Mouse (Mus musculus) lung, embryonic 15.5 days (tissue): ENCODE measurements around the gene Gas2l2. TPM values are rescaled to one million over a fixed set of nuclear protein-coding genes. Genes with fewer than 3 reads are reported as not detected.

ENCODE experiments used
- ATAC-seq: fragments of 200-750 bp; cut with Nextera tagmentation; 2 replicates; pipeline ENCODE4 v1.8.0; 2017; ENCODE audit warnings: moderate number of reproducible peaks, borderline replicate concordance; ENCODE audit not compliant: low FRiP score, low TSS enrichment; ENCODE audit errors: extremely low read depth
- H3K27ac ChIP-seq: fragments of 300-500 bp; sonication (generic); 2 replicates; pipeline ENCODE4 v1.5.1; 2015; ENCODE audit warnings: moderate library complexity, mild to moderate bottlenecking, inconsistent platforms
- H3K27me3 ChIP-seq: fragments of 300-500 bp; sonication (generic); 2 replicates; pipeline ENCODE4 v1.6.1; 2015; ENCODE audit warnings: inconsistent platforms
- H3K36me3 ChIP-seq: fragments of 300-500 bp; sonication (generic); 2 replicates; pipeline ENCODE4 v1.6.1; 2015; ENCODE audit warnings: inconsistent platforms
- H3K4me1 ChIP-seq: fragments of 300-500 bp; sonication (generic); 2 replicates; pipeline ENCODE4 v1.6.1; 2015; ENCODE audit warnings: inconsistent platforms
- H3K4me2 ChIP-seq: fragments of 300-500 bp; sonication (generic); 2 replicates; pipeline ENCODE4 v1.6.1; 2015; ENCODE audit warnings: inconsistent platforms, mild to moderate bottlenecking, moderate library complexity
- H3K4me3 ChIP-seq: fragments of 300-500 bp; sonication (generic); 2 replicates; pipeline ENCODE4 v1.5.1; 2015; ENCODE audit warnings: mild to moderate bottlenecking, inconsistent platforms
- H3K9ac ChIP-seq: fragments of 300-500 bp; sonication (generic); 2 replicates; pipeline ENCODE4 v1.6.1; 2015; ENCODE audit warnings: inconsistent platforms
- H3K9me3 ChIP-seq: fragments of 300-500 bp; sonication (generic); 2 replicates; pipeline ENCODE4 v1.6.1; 2016; ENCODE audit warnings: inconsistent platforms
- WGBS: fragments of 180-500 bp; shearing (Covaris S2); methylation state at CpG from one replicate; pipeline ENCODE4 v1.1.7; 2015; 5-methylcytosine and 5-hydroxymethylcytosine counted together
- polyA plus RNA-seq: library from polyadenylated mRNA; unstranded; fragments of >200 nt; fragmentation: Nextera tagmentation; extraction: Ambion mirVana; gene quantifications from 2 replicates; pipeline ENCODE4 v1.2.1, GENCODE M21; 2015

The Gas2l2 gene
- polyA plus RNA-seq, 1 experiment from 2014 or later = 0.32 TPM

DNA sequence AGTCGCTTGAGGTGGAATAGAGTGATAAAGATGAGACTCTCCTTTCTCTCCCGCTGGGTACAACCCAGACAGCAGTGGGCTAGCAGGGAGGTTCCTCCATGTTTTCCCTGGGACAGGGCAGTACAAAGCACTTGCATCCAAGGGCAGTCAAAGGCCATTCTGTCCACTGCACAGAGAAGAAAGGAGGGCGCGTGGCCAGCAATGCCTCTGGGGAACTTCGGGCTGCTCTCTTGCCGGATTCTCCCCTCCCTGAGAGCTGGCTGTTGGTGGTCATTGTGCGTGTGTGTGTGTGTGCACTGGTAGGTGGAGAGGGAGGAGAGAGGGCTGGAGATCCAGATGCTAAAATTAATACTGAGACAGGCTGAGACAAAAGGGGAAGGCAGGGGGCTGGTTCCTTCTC lies 12.0 kb upstream of the Gas2l2 start:
- no peak for ATAC-seq
- WGBS = 53% methylated on average over 7 of the region's 7 CpGs
- H3K4me3 ChIP-seq = no peak overlapping the region
- no peak overlapping the region for H3K27ac ChIP-seq
- H3K27me3 ChIP-seq = peaks cover 52% of the 10 kb centered on the region
- no peaks in the 10 kb centered on the region for H3K36me3 ChIP-seq
- peaks cover 15% of the 10 kb centered on the region; the same call in 1 of the 2 replicates for H3K4me1 ChIP-seq
- H3K9ac ChIP-seq = no peak overlapping the region
- H3K4me2 ChIP-seq = peak overlapping the region; percentile 96
- H3K9me3 ChIP-seq = no peaks in the 10 kb centered on the region

DNA sequence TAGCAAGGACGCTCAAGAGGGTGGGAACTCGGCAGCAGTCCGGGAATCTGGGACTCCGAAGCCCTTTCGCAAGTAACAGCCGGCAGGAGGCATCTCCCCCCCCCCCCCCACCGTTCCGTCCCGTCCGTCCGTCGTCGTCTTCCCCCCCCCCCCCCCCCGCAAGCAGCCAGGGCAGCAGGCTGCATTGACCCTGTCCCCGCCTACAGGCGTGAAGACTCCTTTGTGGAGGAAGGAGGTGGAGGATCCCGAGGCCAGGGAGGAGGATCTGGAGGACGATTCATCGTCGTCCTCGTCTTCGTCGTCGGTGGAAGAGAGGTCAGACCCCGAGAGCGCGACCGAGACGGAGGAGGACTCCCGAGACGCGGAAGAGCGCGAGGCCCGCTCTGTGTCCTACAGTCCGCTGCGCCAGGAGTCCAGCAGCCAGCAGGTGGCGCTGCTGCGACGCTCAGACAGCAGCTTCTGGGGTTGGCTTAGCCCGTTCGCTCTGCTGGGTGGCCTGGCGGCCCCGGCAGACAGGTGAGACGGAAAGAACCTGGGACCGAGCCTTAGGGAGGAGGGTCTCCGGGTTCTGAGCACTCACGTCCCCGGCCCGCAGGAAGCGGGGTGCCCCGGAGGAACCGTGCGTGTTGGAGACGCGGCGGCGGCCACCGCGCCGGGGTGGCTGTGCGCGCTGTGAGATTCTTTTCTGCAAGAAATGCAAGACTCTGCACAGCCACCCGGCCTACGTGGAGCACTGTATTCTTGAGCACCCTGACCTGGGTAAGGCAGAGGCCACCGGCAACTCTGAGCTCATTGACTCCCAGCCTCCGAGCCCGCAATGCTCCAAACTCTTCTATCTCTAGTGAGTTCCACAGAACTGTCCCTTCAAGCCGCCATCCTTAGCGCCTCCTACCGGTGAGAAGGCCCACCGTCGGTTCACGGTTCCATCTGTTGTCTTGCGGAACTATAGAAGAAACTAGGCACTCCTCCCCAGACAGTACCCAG lies 11.1 kb upstream of the Gas2l2 start:
- peak; percentile 92 for ATAC-seq
- no peak overlapping the region for H3K27ac ChIP-seq
- no peaks in the 10 kb centered on the region for H3K36me3 ChIP-seq
- peaks cover 15% of the 10 kb centered on the region; the same call in 1 of the 2 replicates for H3K4me1 ChIP-seq
- under 1% methylated on average over 64 of the region's 75 CpGs for WGBS
- H3K9me3 ChIP-seq = no peaks in the 10 kb centered on the region
- H3K4me3 ChIP-seq = peak overlapping the region; percentile 60
- H3K9ac ChIP-seq = peak overlapping the region; percentile 38; the same call in 1 of the 2 replicates
- H3K27me3 ChIP-seq = peaks cover 45% of the 10 kb centered on the region
- peak overlapping the region; percentile 96 for H3K4me2 ChIP-seq

GRCm38 (mm10) chr11:83439426-83440060 lies 10.3 kb upstream of the Gas2l2 start:
- WGBS = 27% methylated on average over 11 of the region's 11 CpGs
- no peak for ATAC-seq
- H3K36me3 ChIP-seq = no peaks in the 10 kb centered on the region
- peak overlapping the region; percentile 96 for H3K4me2 ChIP-seq
- no peaks in the 10 kb centered on the region for H3K9me3 ChIP-seq
- peak overlapping the region; percentile 60 for H3K4me3 ChIP-seq
- peaks cover 10% of the 10 kb centered on the region; the same call in 1 of the 2 replicates for H3K4me1 ChIP-seq
- H3K27ac ChIP-seq = no peak overlapping the region
- H3K9ac ChIP-seq = no peak overlapping the region
- peaks cover 37% of the 10 kb centered on the region for H3K27me3 ChIP-seq

GRCm38 (mm10) chr11:83437377-83437776 lies 8.1 kb upstream of the Gas2l2 start, which contains the start of gene 1700020L24Rik:
Gene 1700020L24Rik (plus strand): TSS chr11:83437677.
- no peak for ATAC-seq
- 94% methylated on average over 1 of the region's 1 CpGs for WGBS

GRCm38 (mm10) chr11:83432533-83432932 lies 3.3 kb upstream of the Gas2l2 start:
- Histone ChIP-seq H3K9ac (no peak overlapping the region), H3K9me3 (no peaks in the 10 kb centered on the region), H3K27ac (no peak overlapping the region), H3K4me1 (no peaks in the 10 kb centered on the region), H3K4me2 (no peak overlapping the region), H3K4me3 (no peak overlapping the region), H3K27me3 (peaks cover 27% of the 10 kb centered on the region), H3K36me3 (no peaks in the 10 kb centered on the region)
- WGBS = 73% methylated on average over 2 of the region's 2 CpGs
- no peak for ATAC-seq

More at GRCm38 (mm10) chr11:83437377-83437776, 8.1 kb upstream of the Gas2l2 start, which contains the start of gene 1700020L24Rik:
- H3K9ac ChIP-seq = no peak within 1 kb of the TSS
- no peak within 1 kb of the TSS for H3K4me3 ChIP-seq
- no peaks in the 10 kb centered on the region for H3K9me3 ChIP-seq
- 0 out of 2 replicates have a peak, but pooled peaks cover under 1% of the 10 kb centered on the region for H3K4me1 ChIP-seq
- H3K27ac ChIP-seq = no peak within 1 kb of the TSS
- H3K4me2 ChIP-seq = no peak within 1 kb of the TSS
- H3K27me3 ChIP-seq = peaks cover 15% of the 10 kb centered on the region
- no peaks in the 10 kb centered on the region for H3K36me3 ChIP-seq

- no peaks in the 10 kb centered on the region for H3K9me3 ChIP-seq
- no peak overlapping the region for H3K27ac ChIP-seq
- no peak overlapping the region for H3K4me2 ChIP-seq
- ATAC-seq = no peak
- H3K9ac ChIP-seq = no peak overlapping the region
- no peak overlapping the region for H3K4me3 ChIP-seq
- WGBS = 24% methylated on average over 17 of the region's 17 CpGs
- peaks cover 44% of the 10 kb centered on the region for H3K27me3 ChIP-seq
- H3K36me3 ChIP-seq = no peaks in the 10 kb centered on the region
- no peaks in the 10 kb centered on the region for H3K4me1 ChIP-seq
Measured at GRCm38 (mm10) chr11:83426964-83427363, 2.3 kb downstream of the Gas2l2 start.

GRCm38 (mm10) chr11:83424681-83425080 lies 4.6 kb downstream of the Gas2l2 start:
- peaks cover 48% of the 10 kb centered on the region for H3K27me3 ChIP-seq
- 3% methylated on average over 8 of the region's 8 CpGs for WGBS
- no peaks in the 10 kb centered on the region for H3K36me3 ChIP-seq
- H3K9ac ChIP-seq = no peak overlapping the region
- H3K4me2 ChIP-seq = no peak overlapping the region
- H3K4me1 ChIP-seq = no peaks in the 10 kb centered on the region
- no peak overlapping the region for H3K27ac ChIP-seq
- H3K9me3 ChIP-seq = no peaks in the 10 kb centered on the region
- H3K4me3 ChIP-seq = no peak overlapping the region
- ATAC-seq = no peak

DNA sequence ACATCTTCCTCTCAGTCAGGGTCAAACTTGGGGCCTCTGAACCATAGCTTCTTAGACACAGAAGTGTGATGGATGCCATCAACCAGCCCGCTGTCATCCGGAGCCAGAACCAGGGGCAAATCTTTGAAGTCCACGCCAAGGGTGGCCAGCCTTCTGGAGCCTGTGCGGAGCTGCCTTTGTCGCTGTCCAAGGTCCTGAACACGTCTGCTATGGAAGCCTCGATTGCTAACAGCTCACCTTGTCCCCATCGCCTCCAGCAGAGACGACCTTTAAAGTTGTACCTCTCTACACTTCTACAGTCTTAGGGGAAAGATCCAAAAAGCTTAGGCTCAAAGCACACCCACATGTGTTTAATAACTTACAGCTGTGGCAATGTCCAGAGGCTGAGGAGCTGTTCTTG lies 8.0 kb downstream of the Gas2l2 start:
- H3K9ac ChIP-seq = no peak overlapping the region
- H3K36me3 ChIP-seq = no peaks in the 10 kb centered on the region
- peaks cover 42% of the 10 kb centered on the region for H3K27me3 ChIP-seq
- WGBS = 3% methylated on average over 9 of the region's 9 CpGs
- no peak for ATAC-seq
- 0 out of 2 replicates have a peak, but pooled peaks cover 7% of the 10 kb centered on the region for H3K4me1 ChIP-seq
- no peak overlapping the region for H3K4me3 ChIP-seq
- no peak overlapping the region for H3K27ac ChIP-seq
- H3K4me2 ChIP-seq = no peak overlapping the region
- no peaks in the 10 kb centered on the region for H3K9me3 ChIP-seq

DNA sequence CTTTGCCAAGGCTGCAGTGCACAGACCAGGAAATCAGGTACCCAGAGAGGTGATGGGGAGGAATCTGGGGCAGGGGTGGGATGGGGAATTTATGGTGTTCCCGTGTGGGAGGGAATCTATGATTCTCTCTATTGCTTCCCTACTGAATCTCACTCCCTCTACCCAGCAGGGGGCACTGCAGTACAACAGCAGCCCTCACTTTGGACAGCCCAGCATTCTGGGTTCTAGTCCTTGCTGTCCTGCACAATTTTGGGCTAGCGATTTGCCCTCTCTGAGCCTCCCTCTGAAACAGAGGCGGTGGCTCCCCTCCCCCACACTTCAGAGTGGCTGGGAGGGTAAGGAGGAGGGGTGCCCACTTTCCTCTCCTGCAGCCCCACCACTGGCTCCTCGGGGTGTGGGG lies 8.9 kb downstream of the Gas2l2 start:
- Histone ChIP-seq H3K36me3 (no peaks in the 10 kb centered on the region), H3K9ac (no peak overlapping the region), H3K4me2 (no peak overlapping the region), H3K4me1 (0 out of 2 replicates have a peak, but pooled peaks cover 7% of the 10 kb centered on the region), H3K27ac (no peak overlapping the region), H3K4me3 (no peak overlapping the region), H3K27me3 (peaks cover 37% of the 10 kb centered on the region), H3K9me3 (no peaks in the 10 kb centered on the region)
- ATAC-seq = 0 out of 2 replicates have a peak, but pooled peaks have one; percentile 8
- WGBS = 46% methylated on average over 4 of the region's 4 CpGs

- no peaks in the 10 kb centered on the region for H3K9me3 ChIP-seq
- H3K4me3 ChIP-seq = no peak overlapping the region
- H3K36me3 ChIP-seq = no peaks in the 10 kb centered on the region
- no peak for ATAC-seq
- WGBS = 6% methylated on average over 38 of the region's 38 CpGs
- H3K27me3 ChIP-seq = peaks cover 37% of the 10 kb centered on the region
- no peak overlapping the region for H3K4me2 ChIP-seq
- H3K27ac ChIP-seq = no peak overlapping the region
- 0 out of 2 replicates have a peak, but pooled peaks cover 7% of the 10 kb centered on the region for H3K4me1 ChIP-seq
- no peak overlapping the region for H3K9ac ChIP-seq
Measured at GRCm38 (mm10) chr11:83418566-83418965, 10.7 kb downstream of the Gas2l2 start.

DNA sequence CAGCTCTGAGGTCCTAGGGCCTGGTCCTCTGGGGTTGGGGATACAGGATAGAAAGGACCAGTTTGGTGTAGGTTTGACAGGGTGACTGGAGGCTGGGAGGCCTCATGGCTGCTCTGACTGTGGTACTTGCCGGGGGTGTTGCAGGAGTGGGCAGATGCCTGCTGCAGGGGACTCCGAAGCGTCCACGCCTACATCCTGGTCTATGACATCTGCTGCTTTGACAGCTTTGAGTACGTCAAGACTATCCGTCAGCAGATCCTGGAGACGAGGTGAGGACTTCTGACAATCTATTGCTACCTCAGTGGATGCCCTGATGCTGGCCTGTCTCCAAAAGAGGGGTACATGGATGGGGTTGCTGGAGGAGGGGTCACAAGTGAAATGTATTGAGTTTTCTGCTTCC lies 11.5 kb downstream of the Gas2l2 start:
- Histone ChIP-seq H3K9me3 (no peaks in the 10 kb centered on the region), H3K27me3 (peaks cover 37% of the 10 kb centered on the region), H3K4me3 (no peak overlapping the region), H3K27ac (no peak overlapping the region), H3K9ac (no peak overlapping the region), H3K36me3 (no peaks in the 10 kb centered on the region), H3K4me1 (0 out of 2 replicates have a peak, but pooled peaks cover 7% of the 10 kb centered on the region), H3K4me2 (no peak overlapping the region)
- no peak for ATAC-seq
- 72% methylated on average over 7 of the region's 7 CpGs for whole genome bisulfite sequencing
